Mouse (Mus musculus): ENCODE measurements around the gene Egflam.

The Egflam gene

DNA sequence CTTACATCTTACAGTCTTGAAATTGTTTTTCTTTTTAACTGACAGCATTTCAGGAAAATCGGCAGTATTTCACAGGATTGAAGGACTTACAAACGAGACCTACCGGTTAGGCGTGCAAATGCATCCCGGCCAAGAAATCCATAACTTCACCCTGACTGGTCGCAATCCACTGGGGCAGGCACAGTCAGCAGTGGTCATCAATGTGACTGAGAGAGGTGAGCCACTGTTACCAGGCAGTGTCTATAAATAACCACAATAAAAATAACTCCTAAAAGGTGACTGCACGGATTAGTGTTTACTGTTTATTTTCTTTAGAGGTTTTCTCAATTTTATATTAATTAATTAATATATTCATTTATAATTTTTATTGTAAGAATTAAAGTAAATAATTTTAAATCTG, 224.8 kb downstream of the Egflam start:
- no peak for DNase-seq (ENCODE audit: low read depth)

DNA sequence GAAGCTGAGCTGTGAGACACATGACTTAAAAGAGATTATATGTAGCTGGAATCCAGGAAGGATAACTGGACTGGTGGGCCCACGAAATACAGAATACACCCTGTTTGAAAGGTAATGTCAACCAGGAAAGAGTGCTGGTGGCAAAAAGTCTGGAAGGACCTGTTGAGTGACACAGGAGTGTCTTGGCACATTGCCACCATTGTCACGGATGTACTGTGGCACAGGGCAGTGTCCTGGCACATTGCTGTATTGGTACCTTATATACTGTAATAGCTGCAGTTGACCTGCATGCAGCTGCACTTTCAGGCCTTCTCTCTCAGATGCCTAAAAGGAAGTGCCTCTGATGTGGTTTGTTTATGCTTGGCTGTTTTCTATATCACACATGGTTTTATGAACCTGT, 225.3 kb downstream of the Egflam start:
- no peak for DNase-seq (ENCODE audit: low read depth)

DNA sequence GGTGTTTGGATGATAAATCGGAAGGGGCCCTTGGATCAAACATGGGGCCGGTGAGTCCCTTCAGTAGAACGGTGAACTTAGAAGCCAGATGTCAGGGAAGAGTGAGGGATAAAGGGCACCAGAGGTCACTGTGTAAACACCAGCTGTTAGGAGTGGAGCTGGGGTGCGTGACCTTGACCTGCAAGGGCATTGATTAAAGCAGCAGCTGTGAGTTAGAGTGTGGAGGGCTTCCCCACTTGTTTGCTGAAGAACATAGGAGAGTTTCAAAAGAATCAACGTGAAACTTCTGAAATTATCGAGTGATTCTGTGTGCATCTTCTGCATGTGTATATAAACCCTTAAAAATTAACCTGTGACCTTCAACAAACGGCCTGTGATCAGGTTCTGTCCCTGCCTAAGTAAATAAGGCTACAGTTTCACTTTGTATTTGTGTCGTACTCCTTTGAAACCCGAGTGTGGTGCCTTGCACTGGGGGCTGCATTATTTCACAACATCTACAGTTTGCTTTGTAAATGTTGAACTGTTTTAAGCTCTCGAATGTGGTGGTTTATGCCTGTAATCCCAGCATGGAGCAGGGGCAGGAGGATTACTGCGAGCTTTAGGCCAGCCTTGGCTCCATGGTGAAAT, 230.2 kb downstream of the Egflam start:
- DNase-seq (ENCODE audit: low read depth) = no peak

DNA sequence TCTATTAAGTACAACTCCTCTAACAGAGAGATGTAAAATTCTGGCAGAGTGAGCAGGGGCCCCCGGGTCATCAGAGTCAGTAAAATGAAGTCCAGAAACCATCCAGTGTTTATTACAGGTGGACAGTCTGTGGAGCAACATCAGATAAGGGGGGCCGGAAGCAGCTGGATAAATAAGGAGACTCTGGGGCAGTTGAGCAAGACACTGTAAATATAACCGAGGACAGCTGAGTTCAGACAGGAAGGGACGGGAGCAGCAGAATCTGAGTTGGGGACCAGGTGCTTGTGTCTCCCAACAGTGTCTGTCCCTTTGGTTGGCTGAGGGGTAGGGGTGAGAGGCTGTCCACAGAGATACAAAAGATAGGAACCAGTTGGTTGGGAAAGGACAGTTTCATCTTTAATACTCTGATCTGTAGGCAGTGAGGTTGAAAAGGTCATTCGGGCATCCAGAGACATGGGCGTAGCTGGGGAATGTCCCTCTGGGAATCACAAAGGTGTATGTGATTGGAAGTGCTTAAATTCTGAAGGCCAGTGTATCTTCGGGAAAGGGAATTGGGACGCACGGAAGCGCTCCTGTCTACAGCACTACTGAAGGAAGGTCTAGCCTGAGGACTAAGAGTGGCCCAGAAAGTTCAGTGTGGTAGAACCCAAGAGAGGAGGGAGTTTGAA, 230.8 kb downstream of the Egflam start:
- no peak for DNase-seq (ENCODE audit: low read depth)

DNA sequence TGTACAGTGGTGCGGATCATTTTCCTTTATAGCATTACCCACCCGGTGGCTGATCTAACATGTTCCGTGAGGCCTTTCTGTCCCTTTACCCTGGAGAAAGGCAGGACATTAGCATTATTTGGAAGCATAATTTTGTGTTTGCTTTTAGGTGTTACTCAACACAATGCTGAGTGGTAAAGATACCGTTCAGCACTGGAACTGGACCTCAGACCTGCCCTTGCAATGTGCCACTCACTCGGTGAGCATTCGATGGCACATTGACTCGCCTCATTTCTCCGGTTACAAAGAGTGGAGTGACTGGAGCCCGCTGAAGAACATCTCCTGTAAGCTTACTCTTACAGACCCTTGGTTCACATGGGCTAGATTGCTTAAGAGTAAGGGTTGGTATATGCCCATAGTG, 231.5 kb downstream of the Egflam start:
- DNase-seq (ENCODE audit: low read depth) = no peak

DNA sequence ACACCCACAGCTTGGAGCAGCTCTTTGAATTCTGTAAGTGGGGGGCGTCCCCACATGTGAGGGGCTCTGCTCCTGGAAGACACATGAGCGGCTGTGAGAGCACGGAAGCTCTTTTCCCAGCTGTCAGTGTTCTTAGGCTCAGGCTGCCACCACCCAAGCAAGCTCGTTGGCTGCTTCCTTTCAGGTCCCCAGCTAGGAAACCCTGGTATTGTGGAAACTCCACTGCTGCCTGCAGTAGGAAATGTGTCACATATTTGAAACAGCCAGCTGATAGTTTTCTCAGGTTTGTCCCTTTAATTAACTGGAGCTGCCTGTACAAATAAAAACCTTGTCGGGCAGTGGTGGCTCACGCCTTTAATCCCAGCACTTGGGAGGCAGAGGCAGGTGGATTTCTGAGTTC, 234.3 kb downstream of the Egflam start:
- DNase-seq (ENCODE audit: low read depth) = no peak

DNA sequence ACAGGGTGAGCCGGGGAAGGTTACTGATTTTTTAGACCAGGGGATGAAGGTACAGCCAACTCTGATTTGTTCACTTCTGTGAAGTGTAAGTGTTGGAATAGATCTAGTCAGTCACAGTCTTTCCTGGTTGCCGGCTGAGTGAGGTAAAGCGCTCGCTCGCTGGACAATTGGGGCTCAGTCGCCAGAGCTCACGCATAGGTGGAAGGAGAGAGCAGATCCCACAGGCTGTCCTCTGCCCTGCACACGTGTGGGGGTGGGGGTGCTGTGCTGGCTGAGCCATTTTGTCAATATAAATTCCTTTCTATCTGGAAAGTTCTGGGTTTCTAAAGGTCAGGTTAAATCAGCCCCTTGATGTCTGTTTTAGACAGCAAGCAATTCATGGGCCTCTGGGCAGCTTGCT, 237.9 kb downstream of the Egflam start:
- no peak for DNase-seq (ENCODE audit: low read depth)

DNA sequence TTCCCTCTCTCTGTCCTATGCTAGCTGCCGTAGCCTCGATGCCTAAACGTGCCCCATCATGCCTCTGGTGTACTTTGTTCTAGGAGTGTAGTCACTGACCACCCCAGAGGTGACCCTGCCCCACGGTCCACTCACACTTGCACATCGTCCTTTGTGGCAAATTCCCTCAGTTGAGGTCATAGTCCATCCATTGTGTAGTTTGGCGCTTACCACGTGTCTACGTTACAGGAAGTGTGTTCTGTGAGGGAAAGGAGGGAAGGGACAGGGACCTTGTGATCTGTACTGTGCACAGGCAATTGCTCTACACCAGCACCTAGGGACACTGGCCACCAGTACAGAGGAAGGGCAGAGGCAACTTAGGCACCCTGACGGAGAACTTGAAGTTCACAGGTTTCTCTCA, 238.3 kb downstream of the Egflam start:
- no peak for DNase-seq (ENCODE audit: low read depth)

DNA sequence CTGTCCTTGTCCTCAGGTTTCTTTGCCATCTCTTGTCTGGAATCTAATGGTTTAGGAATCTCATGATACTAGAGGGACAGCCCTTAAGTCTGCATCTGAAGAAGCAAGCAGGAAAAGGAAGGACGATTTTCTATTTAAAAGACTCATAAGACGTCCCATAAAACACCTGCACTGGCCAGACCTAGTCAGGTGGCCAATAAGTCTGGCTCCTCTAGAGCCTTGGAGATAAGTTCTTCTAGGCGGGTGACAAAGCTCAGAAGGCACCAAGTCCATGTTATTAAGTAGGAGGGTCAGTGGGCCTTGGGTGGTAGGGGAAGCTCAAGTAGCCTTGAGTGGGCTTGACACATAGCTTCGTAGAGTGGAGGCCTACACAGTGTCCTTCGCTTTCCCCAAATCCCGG, 240.5 kb downstream of the Egflam start:
- DNase-seq (ENCODE audit: low read depth) = no peak
